Mouse (Mus musculus) Patski (cell line): Measurements from ENCODE around the gene Zfp143. TPM values are rescaled to one million over a fixed set of nuclear protein-coding genes. Genes with fewer than 3 reads are reported as not detected.

Source experiments
- ATAC-seq: fragments of 100-300 bp; one replicate; pipeline ENCODE4 v1.8.0; 2021
- CTCF ChIA-PET: fragments of 350-600 bp; sonication (Branson Sonifier 250); formaldehyde crosslinking; loops from one replicate; lab custom pipeline; 2022; ENCODE audit warnings: inconsistent platforms; lab: Charles Lee
- POLR2A ChIA-PET: fragments of 350-600 bp; sonication (Branson Sonifier 250); formaldehyde crosslinking; loops from one replicate; lab custom pipeline; 2022; ENCODE audit warnings: antibody characterized with exemption, inconsistent platforms; lab: Charles Lee
- DNase-seq: peaks from one replicate; pipeline ENCODE4 v3.0.0-alpha.2; 2011; ENCODE audit warnings: low read depth, low spot score
- H3K27me3 ChIP-seq: fragments of 371-371 bp; one replicate; pipeline ENCODE4 v1.5.1; 2021
- CTCF ChIP-seq: fragments of 100-300 bp; IDR thresholded peaks from one replicate; pipeline ENCODE4 v1.5.1; 2021
- in situ Hi-C: fragments of 300-500 bp; cut with MboI; formaldehyde crosslinking; loops from 3 replicates; pipeline ENCODE4 v1.11.1; 2018; ENCODE audit warnings: low pct_unique_long_range_greater_than_20kb, mixed read lengths
- polyA plus RNA-seq: library from polyadenylated mRNA; unstranded; gene quantifications from one replicate; pipeline ENCODE4 v1.2.3, GENCODE M21; 2021

Zfp143 gene
- polyA plus RNA-seq, 1 experiment from 2014 or later = 12.5 TPM

DNA sequence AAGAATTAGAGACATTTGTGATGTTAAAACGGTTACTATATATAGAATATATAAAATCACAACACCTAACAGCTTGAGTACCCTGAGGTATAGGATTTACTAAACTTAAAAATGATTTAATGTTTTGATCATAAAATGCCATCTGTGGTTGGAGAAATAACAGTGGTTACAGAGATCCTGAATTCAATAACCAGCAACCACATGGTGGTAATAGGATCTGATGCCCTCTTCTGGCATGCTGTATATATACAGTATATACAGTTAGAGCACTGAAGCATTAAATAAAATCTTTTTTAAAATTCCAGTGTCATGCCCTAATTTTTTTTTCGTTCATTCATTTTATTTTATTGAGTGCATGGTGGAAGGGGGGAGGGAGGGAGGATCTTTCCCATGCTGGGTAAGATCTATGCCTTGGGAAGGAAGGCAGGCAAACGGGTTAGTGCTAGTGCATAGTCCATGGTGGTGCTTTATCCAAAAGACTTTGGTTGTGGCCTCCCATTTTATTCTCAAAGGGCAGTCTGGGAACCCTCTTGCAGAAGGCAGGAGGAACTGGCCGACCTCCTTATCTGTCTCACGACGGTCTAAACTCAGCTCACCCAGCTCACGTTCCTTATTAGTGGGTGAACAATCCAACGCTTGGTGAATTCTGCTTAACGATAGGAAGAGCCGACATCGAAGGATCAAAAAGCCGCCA lies 1.8 kb upstream of the Zfp143 start:
- TF ChIP-seq CTCF = peak; percentile 44
- no peak for DNase-seq
- CTCF ChIA-PET = interaction anchor here (0.8 to 1.5 kb wide), 3 partner anchors 67 to 75 kb away, joined by 3 to 4 read pairs (median 3); partner anchors contain the start of gene Tmem41b
- no peak for ATAC-seq
- no peaks in the 10 kb centered on the region for H3K27me3 ChIP-seq
- in situ Hi-C loops = loop anchor here (5.0 to 25.0 kb wide), 2 partner anchors 82 to 347 kb away; partner anchors contain the start of genes Akip1, BC051019 and St5
- POLR2A ChIA-PET = interaction anchor here (0.6 kb wide), 1 partner anchor 20 kb away, joined by 4 read pairs; no protein-coding TSS in a partner anchor

DNA sequence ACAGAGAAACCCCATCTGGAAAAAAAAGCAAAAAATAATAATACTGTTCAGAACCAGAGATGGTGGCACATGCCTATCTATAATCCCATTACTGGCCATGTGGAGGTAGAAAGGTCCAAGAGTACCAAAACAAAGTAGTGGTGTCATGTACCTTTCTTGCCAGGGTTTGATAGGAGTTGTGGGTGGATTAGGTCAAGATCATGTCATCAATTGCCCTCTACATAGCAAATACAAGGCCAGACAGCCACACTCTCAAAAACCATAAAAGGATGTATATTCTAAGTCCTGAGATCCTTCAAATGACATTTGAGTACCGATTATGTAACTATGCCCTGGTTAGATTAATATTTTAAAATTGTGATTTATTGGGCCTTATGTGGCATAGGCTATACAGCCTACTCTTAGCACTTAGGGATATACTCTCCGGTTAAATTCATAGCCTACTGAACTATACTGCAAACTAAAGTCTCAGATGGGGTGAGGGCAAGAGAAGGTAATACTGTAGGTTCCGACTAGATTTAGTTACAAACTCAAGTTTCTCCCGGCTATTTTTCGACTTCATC lies 830 bp upstream of the Zfp143 start:
- in situ Hi-C loops = loop anchor here (25.0 kb wide), 1 partner anchor 348 kb away; the partner anchor contains the start of genes Akip1, BC051019 and St5
- DNase-seq (no peak), ATAC-seq (no peak)
- H3K27me3 ChIP-seq = no peaks in the 10 kb centered on the region
- ChIA-PET CTCF (interaction anchor here (1.5 kb wide), 1 partner anchor 76 kb away, joined by 3 read pairs; no protein-coding TSS in a partner anchor), POLR2A (interaction anchor here (1.0 to 2.5 kb wide), 3 partner anchors 43 to 104 kb away, joined by 3 to 10 read pairs (median 7); partner anchors contain the start of gene Tmem41b)
- no peak for TF ChIP-seq CTCF

DNA sequence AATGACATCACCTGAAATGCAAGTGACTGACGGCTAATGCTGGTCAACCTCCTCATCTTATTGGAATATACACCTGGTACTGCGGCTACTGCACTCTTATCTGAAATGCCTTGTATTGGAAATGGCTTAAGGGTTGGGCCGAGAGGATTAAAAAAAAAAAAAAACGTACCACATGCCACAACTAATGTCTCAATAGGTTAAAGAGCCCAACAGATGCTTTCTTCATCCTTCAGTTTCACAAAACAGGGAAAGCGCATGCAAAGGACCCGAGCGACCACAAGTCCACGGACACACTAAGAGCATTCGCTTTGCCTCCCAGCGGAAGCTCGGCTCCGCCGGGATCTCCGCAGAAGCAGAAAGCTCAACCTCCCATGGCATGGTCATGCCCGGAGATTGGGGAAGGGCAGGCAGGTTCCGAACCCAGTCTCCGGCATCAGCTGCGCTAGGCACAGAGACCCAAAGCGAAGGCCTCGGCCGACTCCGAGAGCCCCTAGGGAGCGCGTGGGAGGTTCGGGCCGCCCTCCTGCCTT lies 283 bp upstream of the Zfp143 start:
- ChIA-PET POLR2A (interaction anchor here (0.6 to 2.5 kb wide), 8 partner anchors 41 to 352 kb away, joined by 3 to 10 read pairs (median 4); partner anchors contain the start of gene Tmem41b), CTCF (interaction anchor here (1.5 kb wide), 1 partner anchor 74 kb away, joined by 6 read pairs; the partner anchor contains the start of gene Tmem41b)
- no peak for TF ChIP-seq CTCF
- ATAC-seq = peak; percentile 11
- in situ Hi-C loops = loop anchor here (25.0 kb wide), 1 partner anchor 348 kb away; the partner anchor contains the start of genes Akip1, BC051019 and St5
- DNase-seq = peak; percentile 12
- H3K27me3 ChIP-seq = no peaks in the 10 kb centered on the region

DNA sequence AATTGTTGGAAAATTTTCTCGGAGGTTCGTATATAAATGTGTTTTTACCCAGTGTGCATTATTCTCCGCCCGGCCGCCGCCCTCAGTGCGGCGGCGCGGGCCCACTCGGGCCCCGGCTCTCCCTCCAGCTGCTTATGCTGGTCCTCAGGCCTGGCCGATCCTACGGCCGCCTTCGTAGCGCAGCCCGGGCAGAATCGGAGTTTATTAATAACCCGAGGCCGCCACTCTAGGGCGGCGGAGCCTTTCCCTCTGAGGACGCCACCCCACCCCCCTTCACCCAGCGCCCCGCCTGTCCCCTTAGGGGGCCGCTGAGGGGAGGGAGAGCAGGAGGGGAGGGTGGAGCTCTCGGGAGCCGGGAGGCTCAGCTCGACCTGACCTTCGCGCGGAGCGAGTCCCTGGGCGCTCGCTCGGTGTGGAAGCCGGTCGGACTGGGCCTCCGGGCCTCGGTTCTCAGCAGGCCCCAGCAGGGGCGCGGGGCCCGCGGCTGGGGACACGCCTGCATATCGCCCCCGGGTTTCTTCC lies 796 bp downstream of the Zfp143 start:
- POLR2A ChIA-PET = interaction anchor here (0.6 to 2.5 kb wide), 10 partner anchors 12 to 104 kb away, joined by 3 to 10 read pairs (median 4); partner anchors contain the start of gene Tmem41b
- H3K27me3 ChIP-seq = no peaks in the 10 kb centered on the region
- DNase-seq = no peak
- no peak for TF ChIP-seq CTCF
- CTCF ChIA-PET = interaction anchor here (1.5 kb wide), 1 partner anchor 75 kb away, joined by 6 read pairs; the partner anchor contains the start of gene Tmem41b
- in situ Hi-C loops = loop anchor here (25.0 kb wide), 1 partner anchor 350 kb away; the partner anchor contains the start of genes Akip1, BC051019 and St5
- ATAC-seq = peak; percentile 66

- in situ Hi-C loops = loop anchor here (25.0 kb wide), 1 partner anchor 351 kb away; the partner anchor contains the start of genes Akip1, BC051019 and St5
- TF ChIP-seq CTCF = no peak
- no peak for ATAC-seq
- ChIA-PET CTCF (no interaction called here), POLR2A (interaction anchor here (1.3 kb wide), 1 partner anchor 92 kb away, joined by 3 read pairs; no protein-coding TSS in a partner anchor)
- no peak for DNase-seq
- H3K27me3 ChIP-seq = no peaks in the 10 kb centered on the region
These were observed 2.7 kb downstream of the Zfp143 start for GRCm38 (mm10) chr7:110063731-110064130.

GRCm38 (mm10) chr7:110069070-110069469 lies 8.1 kb downstream of the Zfp143 start:
- no peak for TF ChIP-seq CTCF
- ChIA-PET POLR2A (no interaction called here), CTCF (interaction anchor here (1.0 kb wide), 1 partner anchor 70 kb away, joined by 3 read pairs; no protein-coding TSS in a partner anchor)
- DNase-seq = no peak
- in situ Hi-C loops = loop anchor here (25.0 kb wide), 1 partner anchor 357 kb away; the partner anchor contains the start of genes Akip1, BC051019 and St5
- no peak for ATAC-seq
- H3K27me3 ChIP-seq = no peaks in the 10 kb centered on the region

DNA sequence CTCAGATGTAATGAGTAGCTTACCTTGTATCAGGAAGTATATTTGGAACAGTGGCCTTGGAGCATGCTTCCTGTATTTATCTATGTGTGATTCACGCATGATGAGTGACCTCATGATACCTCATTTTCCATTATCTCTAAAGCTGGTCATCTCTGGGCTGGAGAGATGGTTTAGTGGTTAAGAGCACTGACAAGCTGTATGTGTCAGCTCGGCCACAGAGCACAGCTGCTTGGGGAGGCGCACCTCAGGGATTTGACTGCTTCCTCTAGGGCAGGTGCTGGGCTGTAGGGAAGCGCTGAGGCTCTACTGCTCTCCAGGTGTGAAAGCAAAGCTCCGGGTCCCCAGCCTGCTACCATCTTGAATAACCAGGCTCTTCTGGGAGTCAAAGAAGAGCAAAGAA lies 17.2 kb downstream of the Zfp143 start:
- no peak for DNase-seq
- POLR2A ChIA-PET = no interaction called here
- no peak for ATAC-seq
- TF ChIP-seq CTCF = no peak
- in situ Hi-C loops = loop anchor here (10.0 kb wide), 1 partner anchor 187 kb away; no protein-coding TSS in a partner anchor
- CTCF ChIA-PET = interaction anchor here (1.1 kb wide), 1 partner anchor 38 kb away, joined by 3 read pairs; no protein-coding TSS in a partner anchor
- H3K27me3 ChIP-seq = no peaks in the 10 kb centered on the region

DNA sequence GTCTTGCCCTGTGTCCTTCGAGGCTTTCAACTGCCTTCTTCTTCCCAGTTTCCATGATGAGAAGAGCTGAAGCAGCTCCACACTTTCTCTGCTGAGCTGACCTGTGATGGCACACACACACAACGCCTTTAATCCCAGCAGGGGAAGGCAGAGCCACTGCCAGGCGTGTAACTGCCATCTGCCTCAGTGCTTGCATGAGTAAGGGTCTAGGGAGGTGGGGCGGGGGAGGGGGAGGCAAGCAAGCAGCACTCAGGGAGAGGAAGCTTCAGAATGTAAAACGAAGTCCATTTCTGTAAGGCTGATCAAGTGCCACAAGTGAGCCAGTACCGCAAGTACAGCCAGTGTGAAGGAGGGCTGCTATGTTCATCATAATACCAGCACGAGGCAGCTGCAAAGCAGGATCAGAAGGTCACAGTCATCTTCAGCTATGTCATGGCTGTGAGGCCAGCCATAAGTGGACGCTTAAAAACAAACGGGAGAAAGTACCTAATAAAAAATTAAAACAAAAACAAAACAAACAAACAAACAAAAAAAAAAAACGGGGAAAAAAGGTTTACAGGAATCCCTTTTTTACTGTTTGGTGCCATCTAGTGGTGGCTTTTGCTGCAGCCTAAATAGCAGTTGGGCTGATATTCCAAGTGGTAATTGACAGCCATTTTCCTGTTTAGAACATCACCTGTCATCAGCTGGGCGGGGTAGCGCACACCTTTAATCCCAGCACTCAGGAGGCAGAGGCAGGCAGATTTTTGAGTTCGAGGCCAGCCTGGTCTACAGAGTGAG lies 22.6 kb downstream of the Zfp143 start:
- CTCF ChIA-PET = interaction anchor here (0.7 to 1.1 kb wide), 2 partner anchors 16 to 323 kb away, joined by 3 to 4 read pairs; no protein-coding TSS in a partner anchor

GRCm38 (mm10) chr7:110085217-110085616 lies 24.2 kb downstream of the Zfp143 start:
- TF ChIP-seq CTCF = no peak
- ChIA-PET POLR2A (no interaction called here), CTCF (no interaction called here)
- DNase-seq = no peak
- no peaks in the 10 kb centered on the region for H3K27me3 ChIP-seq
- ATAC-seq = no peak
- in situ Hi-C loops = no loop called here

More for the DNA sequence above, 22.6 kb downstream of the Zfp143 start:
- in situ Hi-C loops = no loop called here
- DNase-seq = no peak
- ATAC-seq = no peak
- no peaks in the 10 kb centered on the region for H3K27me3 ChIP-seq
- POLR2A ChIA-PET = interaction anchor here (0.6 to 0.7 kb wide), 3 partner anchors 55 to 350 kb away, joined by 3 to 4 read pairs (median 3); no protein-coding TSS in a partner anchor
- peak; percentile 78 for TF ChIP-seq CTCF
